Mouse (Mus musculus): Measurements from ENCODE around the gene Cadm1. TPM values are rescaled to one million over a fixed set of nuclear protein-coding genes. Genes with fewer than 3 reads are reported as not detected.

The Cadm1 gene
- total RNA-seq, 2 experiments from 2014 or later = 0.85 to 6.0 TPM

DNA sequence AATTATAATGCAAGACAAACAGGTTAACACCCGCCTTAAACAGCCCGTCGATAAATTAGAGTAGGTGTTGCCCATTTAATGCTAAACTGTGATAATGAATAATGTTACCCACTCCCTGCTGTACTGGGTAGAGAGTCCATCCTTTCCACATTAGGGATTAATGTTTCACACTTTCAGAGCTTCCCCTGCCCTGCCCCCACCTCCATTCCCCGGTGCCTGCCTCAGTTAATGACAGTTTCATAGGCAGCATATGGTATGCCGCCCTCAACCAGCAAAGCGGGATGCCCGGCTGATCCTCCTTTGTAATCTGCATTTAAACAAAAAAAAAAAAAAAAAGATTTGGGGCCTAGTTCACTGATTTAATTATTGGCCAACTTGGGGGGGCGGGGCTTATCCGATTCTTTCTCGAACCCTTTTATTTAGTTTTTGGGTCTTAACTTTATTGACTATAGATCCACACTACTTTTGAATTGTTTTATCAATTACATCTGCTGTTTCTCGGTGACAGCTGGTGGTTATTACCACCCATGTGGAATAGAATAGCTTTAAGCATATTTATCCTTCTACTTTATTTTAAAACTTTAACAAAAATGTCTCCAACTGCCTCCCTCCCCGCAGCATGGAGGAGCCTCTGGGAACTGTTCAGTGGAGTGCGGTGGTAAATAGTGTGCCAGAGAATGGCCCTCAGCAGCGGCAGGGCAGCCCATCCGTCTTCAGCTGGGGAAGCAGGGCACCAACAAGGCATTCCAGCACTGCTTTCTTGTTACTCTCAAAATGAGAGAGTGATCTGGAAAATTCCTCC is 309.1 kb downstream of the Cadm1 start:
- ATAC-seq (replicated peaks; ENCODE audit: low FRiP score, poor library complexity, severe bottlenecking) = no peak

GRCm38 (mm10) chr9:47839692-47840025 is 309.7 kb downstream of the Cadm1 start:
- ATAC-seq (replicated peaks; ENCODE audit: low FRiP score, poor library complexity, severe bottlenecking) = no peak

DNA sequence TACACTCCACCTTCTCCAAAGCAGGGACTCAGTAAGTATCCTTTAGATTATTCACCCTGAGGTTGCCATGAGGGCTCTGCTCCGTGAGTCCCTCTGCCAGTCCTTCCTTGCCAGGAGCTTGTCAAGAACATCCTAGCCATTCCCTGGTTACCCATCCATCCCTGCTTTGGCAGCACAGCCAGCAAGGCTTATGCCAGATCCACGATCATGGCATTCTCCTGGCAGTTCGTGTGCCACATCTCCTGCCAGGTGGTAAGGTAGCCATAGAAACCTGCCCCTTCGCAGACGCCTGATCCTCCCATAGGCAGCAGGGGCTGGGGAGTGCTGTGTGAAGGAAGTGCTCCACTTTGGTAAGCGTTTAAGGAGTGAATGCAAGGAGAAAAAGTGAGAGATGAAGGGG is 313.4 kb downstream of the Cadm1 start:
- ATAC-seq (replicated peaks; ENCODE audit: low FRiP score, poor library complexity, severe bottlenecking) = no peak

DNA sequence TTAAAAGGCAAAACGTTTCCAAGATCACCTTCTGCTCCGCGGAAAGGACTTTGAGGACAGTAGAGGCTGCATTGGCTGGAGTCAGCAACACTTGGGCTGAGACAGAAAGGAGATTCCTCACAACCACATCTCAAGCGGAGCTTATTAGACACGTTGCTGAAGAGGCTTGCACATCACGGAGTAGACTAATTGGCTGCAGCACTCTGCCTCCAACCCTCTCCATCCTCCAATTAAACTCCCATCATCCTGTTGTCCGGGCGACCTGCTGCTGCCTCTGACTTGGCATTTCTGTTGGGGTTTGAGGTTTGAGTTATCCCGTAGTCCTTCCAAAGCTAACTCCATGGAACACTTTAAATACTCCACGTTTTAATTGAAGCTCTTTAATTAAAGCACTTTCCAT is 316.3 kb downstream of the Cadm1 start:
- ATAC-seq (replicated peaks; ENCODE audit: low FRiP score, poor library complexity, severe bottlenecking) = no peak

DNA sequence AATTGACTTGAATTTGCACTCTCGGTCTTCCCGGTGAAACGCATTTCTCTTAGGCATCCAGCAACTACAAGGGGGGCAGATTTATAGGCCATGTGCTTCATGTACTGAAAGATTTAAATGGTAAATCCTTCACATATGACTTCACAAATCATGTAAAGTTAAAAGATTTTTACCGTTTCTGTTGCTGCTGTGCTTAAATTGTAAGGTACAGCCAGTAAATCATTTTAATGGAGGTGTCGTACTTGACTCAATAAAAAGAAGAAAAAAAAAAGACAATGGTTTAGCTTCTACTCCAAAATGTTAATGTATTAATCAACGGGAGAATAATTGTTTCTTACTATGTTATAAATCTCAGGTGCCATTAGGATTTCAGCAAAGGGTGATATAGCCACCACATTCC is 317.0 kb downstream of the Cadm1 start:
- ATAC-seq (replicated peaks; ENCODE audit: low FRiP score, poor library complexity, severe bottlenecking) = no peak

DNA sequence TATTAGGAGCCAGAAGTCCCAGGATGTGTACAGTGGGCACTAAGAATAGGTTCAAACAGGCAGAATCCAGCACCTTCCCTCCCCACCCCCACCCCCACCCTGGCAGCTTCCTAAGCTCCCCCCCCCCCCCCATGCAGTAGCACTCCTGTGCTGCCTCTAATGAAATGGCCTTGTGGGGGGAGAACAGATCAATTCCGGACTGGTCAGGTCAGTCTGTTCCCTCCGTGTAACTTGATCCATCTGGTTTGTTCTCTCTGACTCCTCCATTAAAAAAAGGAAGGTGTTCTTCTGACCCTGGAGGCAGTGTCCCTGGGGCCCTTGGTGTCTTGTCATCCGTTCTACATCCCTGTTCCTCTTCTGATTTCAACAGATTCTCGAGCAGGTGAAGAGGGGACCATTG is 317.8 kb downstream of the Cadm1 start:
- ATAC-seq (replicated peaks; ENCODE audit: low FRiP score, poor library complexity, severe bottlenecking) = no peak

DNA sequence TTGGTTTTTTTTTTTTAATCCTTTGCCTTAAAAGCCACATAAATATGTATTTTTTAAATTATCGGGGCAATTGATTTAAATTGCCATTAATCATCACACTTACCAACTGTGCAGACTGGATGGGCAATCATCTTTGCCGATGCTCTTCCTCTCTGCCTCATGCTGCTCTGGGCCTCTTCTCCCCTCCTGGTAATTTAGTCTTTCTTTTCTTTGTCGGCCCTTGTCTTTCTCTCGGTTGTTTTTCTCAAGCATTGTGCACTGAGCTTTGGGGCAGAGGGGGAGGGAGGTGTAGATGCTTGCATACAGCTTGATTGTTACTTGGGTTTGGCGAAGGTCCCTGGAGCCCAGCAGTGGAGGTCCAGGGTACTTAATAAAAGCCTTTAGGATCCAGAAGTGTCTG is 318.8 kb downstream of the Cadm1 start:
- ATAC-seq (replicated peaks; ENCODE audit: low FRiP score, poor library complexity, severe bottlenecking) = no peak

- no peak for ATAC-seq (replicated peaks; ENCODE audit: low FRiP score, poor library complexity, severe bottlenecking)
These were observed 326.3 kb downstream of the Cadm1 start for GRCm38 (mm10) chr9:47856311-47856710.

DNA sequence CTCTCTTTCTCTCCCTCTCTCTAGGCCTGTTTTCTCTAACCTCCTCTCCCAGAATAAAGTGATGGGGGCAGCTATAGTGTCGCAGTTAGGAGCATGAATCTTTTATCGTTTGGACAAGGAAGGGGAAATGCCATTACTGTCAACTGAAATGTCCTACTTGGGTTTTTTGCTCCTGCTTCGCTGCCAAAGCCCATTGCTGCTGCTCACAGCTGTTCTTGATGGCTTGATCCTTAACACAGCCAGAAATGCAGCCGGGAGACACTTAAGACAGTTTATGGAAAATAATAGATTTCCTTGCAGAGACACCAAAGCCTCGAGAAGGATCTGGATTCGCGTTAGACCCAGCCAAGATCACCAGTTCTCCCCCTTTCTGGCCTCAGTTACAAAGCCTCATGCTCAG is 327.3 kb downstream of the Cadm1 start:
- ATAC-seq (replicated peaks; ENCODE audit: low FRiP score, poor library complexity, severe bottlenecking) = no peak

DNA sequence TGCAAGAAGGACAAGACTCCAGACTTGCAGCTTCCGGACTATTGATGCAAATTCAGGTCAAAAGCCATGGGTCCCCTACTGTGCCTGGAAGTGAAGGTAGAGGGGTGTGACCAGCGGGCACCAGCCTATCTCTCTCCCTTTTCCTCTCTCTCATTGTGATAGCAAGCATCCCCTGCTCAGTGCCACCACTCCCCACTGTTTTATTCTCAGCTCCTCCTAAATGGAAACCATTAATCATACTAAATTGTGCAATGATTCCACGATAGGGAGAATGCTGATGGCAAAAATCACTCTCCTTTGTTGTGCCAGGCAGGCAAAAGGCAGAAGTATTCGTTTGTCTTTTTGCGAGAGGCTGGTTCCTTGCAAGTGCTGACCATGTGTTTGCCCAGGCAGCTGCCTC is 328.2 kb downstream of the Cadm1 start:
- no peak for ATAC-seq (replicated peaks; ENCODE audit: low FRiP score, poor library complexity, severe bottlenecking)

- ATAC-seq (replicated peaks; ENCODE audit: low FRiP score, poor library complexity, severe bottlenecking) = no peak
These were observed 328.9 kb downstream of the Cadm1 start for GRCm38 (mm10) chr9:47858778-47859395.

GRCm38 (mm10) chr9:47860994-47861393 is 331.0 kb downstream of the Cadm1 start:
- ATAC-seq (replicated peaks; ENCODE audit: low FRiP score, poor library complexity, severe bottlenecking) = no peak

- ATAC-seq (replicated peaks; ENCODE audit: low FRiP score, poor library complexity, severe bottlenecking) = no peak
These were observed 331.8 kb downstream of the Cadm1 start for GRCm38 (mm10) chr9:47861783-47862182.

- ATAC-seq (replicated peaks; ENCODE audit: low FRiP score, poor library complexity, severe bottlenecking) = no peak
These were observed 336.0 kb downstream of the Cadm1 start for GRCm38 (mm10) chr9:47866001-47866400.

GRCm38 (mm10) chr9:47867474-47867873 is 337.5 kb downstream of the Cadm1 start:
- ATAC-seq (replicated peaks; ENCODE audit: low FRiP score, poor library complexity, severe bottlenecking) = no peak

- no peak for ATAC-seq (replicated peaks; ENCODE audit: low FRiP score, poor library complexity, severe bottlenecking)
These were observed 339.7 kb downstream of the Cadm1 start for GRCm38 (mm10) chr9:47869661-47870060.

GRCm38 (mm10) chr9:47876557-47877206 is 346.7 kb downstream of the Cadm1 start:
- no peak for ATAC-seq (replicated peaks; ENCODE audit: low FRiP score, poor library complexity, severe bottlenecking)

- ATAC-seq (replicated peaks; ENCODE audit: low FRiP score, poor library complexity, severe bottlenecking) = no peak
These were observed 350.2 kb downstream of the Cadm1 start for GRCm38 (mm10) chr9:47880171-47880570.

GRCm38 (mm10) chr9:47882372-47882771 is 352.4 kb downstream of the Cadm1 start:
- ATAC-seq (replicated peaks; ENCODE audit: low FRiP score, poor library complexity, severe bottlenecking) = no peak

GRCm38 (mm10) chr9:47891721-47892120 is 361.7 kb downstream of the Cadm1 start:
- no peak for ATAC-seq (replicated peaks; ENCODE audit: low FRiP score, poor library complexity, severe bottlenecking)

DNA sequence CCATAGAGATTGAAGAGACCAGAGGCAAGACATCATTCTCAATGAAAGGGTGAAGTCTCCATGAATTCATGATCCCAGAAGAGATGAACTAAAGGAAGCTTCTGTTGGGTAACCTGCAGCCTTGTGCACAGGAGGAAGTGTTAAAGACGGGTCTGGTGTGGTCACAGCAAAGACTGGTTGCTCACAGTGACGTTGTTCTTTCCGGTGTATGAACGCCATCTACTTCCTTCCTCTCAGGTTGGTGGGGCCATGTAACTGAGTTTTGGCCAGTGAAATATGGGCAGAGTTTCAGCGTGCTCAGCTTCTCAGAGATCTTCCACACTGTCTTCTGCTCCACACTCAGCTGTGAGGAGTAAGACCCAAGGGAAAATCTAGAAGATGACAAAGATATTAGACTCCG is 363.0 kb downstream of the Cadm1 start:
- ATAC-seq (replicated peaks; ENCODE audit: low FRiP score, poor library complexity, severe bottlenecking) = no peak
